Mouse (Mus musculus) liver, postnatal 0 days (tissue): Measurements from ENCODE around the gene Lctl. TPM values are rescaled to one million over a fixed set of nuclear protein-coding genes. Genes with fewer than 3 reads are reported as not detected.

Source experiments
- ATAC-seq: fragments of 200-750 bp; cut with Nextera tagmentation; 2 replicates; pipeline ENCODE4 v1.8.0; 2017; ENCODE audit warnings: mild to moderate bottlenecking, moderate library complexity
- DNase-seq: peaks from one replicate; pipeline ENCODE4 v3.0.0-alpha.2; 2016
- H3K27ac ChIP-seq: fragments of 300-500 bp; sonication (generic); 2 replicates; pipeline ENCODE4 v1.5.1; 2014; ENCODE audit warnings: antibody characterized with exemption, moderate library complexity, mild to moderate bottlenecking, low read depth
- H3K27me3 ChIP-seq: fragments of 300-500 bp; sonication (generic); 2 replicates; pipeline ENCODE4 v1.6.1; 2014; ENCODE audit warnings: low read length, control low read depth, mixed read lengths; ENCODE audit not compliant: insufficient read depth
- H3K36me3 ChIP-seq: fragments of 300-500 bp; sonication (generic); replicated peaks from 2 replicates; pipeline ENCODE4 v1.6.1; 2014; ENCODE audit warnings: mild to moderate bottlenecking, control low read depth, low read length, moderate library complexity, mixed read lengths; ENCODE audit not compliant: insufficient read depth
- H3K4me1 ChIP-seq: fragments of 300-500 bp; sonication (generic); 2 replicates; pipeline ENCODE4 v1.6.1; 2014; ENCODE audit warnings: antibody characterized with exemption, mild to moderate bottlenecking, control low read depth; ENCODE audit not compliant: insufficient read depth
- H3K4me2 ChIP-seq: fragments of 300-500 bp; sonication (generic); 2 replicates; pipeline ENCODE4 v1.6.1; 2014; ENCODE audit warnings: low read depth, mild to moderate bottlenecking, low read length, moderate library complexity, mixed read lengths
- H3K4me3 ChIP-seq: fragments of 300-500 bp; sonication (generic); 2 replicates; pipeline ENCODE4 v1.5.1; 2014; ENCODE audit warnings: low read depth, low read length
- H3K9ac ChIP-seq: fragments of 300-500 bp; sonication (generic); replicated peaks from 2 replicates; pipeline ENCODE4 v1.6.1; 2014; ENCODE audit warnings: mild to moderate bottlenecking, moderate library complexity
- H3K9me3 ChIP-seq: fragments of 300-500 bp; sonication (generic); 2 replicates; pipeline ENCODE4 v1.6.1; 2016; ENCODE audit warnings: mild to moderate bottlenecking, control low read depth, low read length, mixed read lengths
- CTCF ChIP-seq: sonication (generic); IDR thresholded peaks from 2 replicates; pipeline ENCODE4 v1.5.1; 2016; ENCODE audit warnings: antibody characterized with exemption, low read depth
- EP300 ChIP-seq: IDR thresholded peaks from 2 replicates; pipeline ENCODE4 v1.6.1; 2016; ENCODE audit warnings: antibody characterized with exemption, low read depth, mild to moderate bottlenecking
- WGBS: fragments of 180-500 bp; shearing (Covaris S2); extraction: QIAGEN DNeasy Blood & Tissue Kit; methylation state at CpG from one replicate; pipeline ENCODE4 v1.1.7; 2014; ENCODE audit not compliant: insufficient replicate concordance; 5-methylcytosine and 5-hydroxymethylcytosine counted together
- polyA plus RNA-seq: library from polyadenylated mRNA; unstranded; fragments of >200 nt; fragmentation: Nextera tagmentation; extraction: Ambion mirVana; gene quantifications from 2 replicates; pipeline ENCODE4 v1.2.1, GENCODE M21; 2015

Lctl gene
- polyA plus RNA-seq: not detected in 2 replicates

DNA sequence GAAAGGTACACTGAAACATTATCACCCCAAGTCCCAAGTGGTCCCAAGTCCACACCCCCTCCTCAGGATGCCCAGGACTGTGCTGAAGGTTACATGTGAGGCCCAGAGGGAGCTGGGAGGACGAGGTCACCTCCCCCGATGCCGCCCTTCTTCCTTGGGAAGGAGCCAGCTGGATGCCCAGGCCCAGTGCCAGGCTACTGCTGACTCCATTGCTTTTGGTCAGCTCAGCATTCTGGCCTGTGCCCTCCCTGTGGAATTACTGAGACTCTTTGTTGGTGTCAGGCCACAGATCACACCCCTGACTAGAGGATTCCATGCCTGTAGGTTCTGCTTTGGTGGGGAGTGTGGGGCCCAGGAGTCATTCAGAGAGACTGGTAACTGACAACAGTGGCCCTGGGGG lies at the start of gene Lctl:
Lctl (plus strand) TSS at position 272 of the 400 bp plus-strand sequence.
- no peak for DNase-seq
- no peaks in the 10 kb centered on the region for H3K27me3 ChIP-seq

DNA sequence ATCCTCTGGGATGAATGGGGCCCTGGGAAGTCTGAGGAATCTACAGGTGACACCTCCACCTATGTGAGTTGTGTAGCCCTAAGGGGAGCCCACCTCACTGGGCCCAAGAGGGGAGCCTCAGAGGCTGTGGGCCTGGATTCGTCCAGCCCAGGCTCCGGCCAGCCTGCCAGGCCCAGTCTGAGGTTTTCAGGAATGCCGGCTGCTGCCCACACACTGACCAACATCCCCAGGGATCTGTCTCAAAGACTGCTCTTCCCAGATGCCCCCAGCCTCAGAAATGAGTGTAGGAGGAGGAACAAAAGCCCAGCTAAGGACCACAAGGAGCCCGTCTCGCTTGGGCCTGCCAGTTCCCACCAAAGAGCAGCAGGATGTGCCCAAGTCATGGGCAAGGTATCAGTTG lies 49.2 kb upstream of the Lctl start:
- Histone ChIP-seq H3K27ac (no peak overlapping the region; the same call in 1 of the 2 replicates), H3K36me3 (no peaks in the 10 kb centered on the region), H3K9me3 (no peaks in the 10 kb centered on the region), H3K4me3 (no peak overlapping the region), H3K4me1 (peaks cover 35% of the 10 kb centered on the region), H3K4me2 (no peak overlapping the region), H3K9ac (no peak overlapping the region), H3K27me3 (no peaks in the 10 kb centered on the region)
- no peak for ATAC-seq
- 88% methylated on average over 5 of the region's 5 CpGs for whole genome bisulfite sequencing
- no peak for DNase-seq
- no peak for TF ChIP-seq EP300
- no peak for TF ChIP-seq CTCF

More for the DNA sequence above, at the start of gene Lctl:
- no peaks in the 10 kb centered on the region for H3K4me1 ChIP-seq
- H3K4me3 ChIP-seq: no peak within 1 kb of the TSS
- H3K36me3 ChIP-seq: no peaks in the 10 kb centered on the region
- ATAC-seq: no peak
- 77% methylated on average over 3 of the region's 3 CpGs for WGBS
- TF ChIP-seq EP300: no peak
- TF ChIP-seq CTCF: no peak
- H3K9me3 ChIP-seq: no peaks in the 10 kb centered on the region
- H3K27ac ChIP-seq: no peak within 1 kb of the TSS
- H3K9ac ChIP-seq: no peak within 1 kb of the TSS
- H3K4me2 ChIP-seq: no peak within 1 kb of the TSS

DNA sequence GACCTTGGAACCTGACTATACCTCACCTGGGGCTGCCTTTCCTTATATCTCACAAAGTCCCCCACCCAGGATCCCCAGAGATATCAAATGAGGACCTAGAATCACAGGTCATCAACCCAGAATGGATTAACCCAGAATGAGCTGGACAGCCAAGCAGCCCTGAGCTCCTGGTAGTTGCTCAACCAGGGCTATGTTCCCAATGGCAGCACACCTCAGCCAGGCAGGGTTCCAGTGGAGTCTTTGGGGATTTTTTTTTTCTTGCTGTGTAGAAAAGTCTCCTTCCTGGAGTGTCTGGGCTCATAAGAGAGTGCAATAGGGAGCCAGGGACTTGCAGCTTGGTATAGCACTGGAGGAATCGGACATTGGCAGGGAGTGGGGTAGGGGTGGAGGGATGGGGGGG lies 48.4 kb upstream of the Lctl start:
- H3K27me3 ChIP-seq: no peaks in the 10 kb centered on the region
- DNase-seq: no peak
- H3K4me1 ChIP-seq: peaks cover 35% of the 10 kb centered on the region
- no peak for TF ChIP-seq EP300
- no CpG with 5 or more reads among the region's 1 CpGs for WGBS
- H3K9ac ChIP-seq: no peak overlapping the region
- no peak overlapping the region for H3K4me2 ChIP-seq
- H3K27ac ChIP-seq: peak overlapping the region; percentile 55; the same call in 1 of the 2 replicates
- H3K9me3 ChIP-seq: no peaks in the 10 kb centered on the region
- ATAC-seq: no peak
- H3K36me3 ChIP-seq: no peaks in the 10 kb centered on the region
- H3K4me3 ChIP-seq: no peak overlapping the region

DNA sequence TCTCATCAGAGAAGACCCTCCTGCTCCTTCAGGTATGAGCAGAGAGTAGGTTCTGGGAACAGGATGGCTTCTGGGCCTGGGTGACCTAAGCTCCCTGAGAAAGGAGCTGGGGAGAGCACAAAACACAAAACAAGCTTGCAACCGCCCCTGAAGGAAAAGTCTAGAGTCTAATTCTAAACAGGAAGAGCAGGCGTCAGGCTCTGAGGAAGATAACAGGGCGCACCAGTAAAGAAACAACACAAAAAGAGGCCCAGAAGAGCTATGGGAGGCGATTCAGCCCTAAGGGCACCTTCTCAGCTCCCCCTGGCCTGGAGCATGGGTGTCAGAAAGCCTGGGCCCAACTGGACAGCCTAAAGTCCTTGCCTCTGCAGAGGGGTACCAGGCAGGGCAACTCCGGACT lies 47.8 kb upstream of the Lctl start:
- Histone ChIP-seq H3K4me2 (no peak overlapping the region), H3K27me3 (no peaks in the 10 kb centered on the region), H3K9ac (no peak overlapping the region; the same call in 1 of the 2 replicates), H3K4me1 (peaks cover 35% of the 10 kb centered on the region), H3K36me3 (no peaks in the 10 kb centered on the region), H3K9me3 (no peaks in the 10 kb centered on the region), H3K4me3 (no peak overlapping the region), H3K27ac (peak overlapping the region; percentile 72)
- ATAC-seq: no peak
- no peak for TF ChIP-seq CTCF
- no peak for TF ChIP-seq EP300
- 53% methylated on average over 5 of the region's 5 CpGs for WGBS
- DNase-seq: no peak

DNA sequence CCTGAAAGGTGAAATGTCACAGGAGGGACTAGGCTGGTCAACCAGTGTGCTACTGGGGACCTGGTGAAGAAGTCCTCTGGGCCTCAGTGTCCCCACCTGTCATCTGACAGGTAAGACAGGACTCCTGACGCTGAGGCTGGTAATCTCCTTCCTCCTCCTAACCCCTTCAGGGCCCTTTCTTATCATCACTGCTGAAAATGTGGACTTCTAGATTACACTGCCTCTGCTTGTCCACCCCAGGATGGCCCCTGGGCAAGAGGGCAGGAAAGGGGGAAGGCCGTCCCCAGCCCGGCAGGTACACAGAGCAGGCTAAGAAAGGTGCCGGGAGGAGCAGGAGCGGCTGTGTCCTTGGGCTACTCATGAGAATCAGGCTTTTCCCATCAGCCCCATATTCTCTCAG lies 46.3 kb upstream of the Lctl start:
- Histone ChIP-seq H3K4me2 (peak overlapping the region; percentile 24; the same call in 1 of the 2 replicates), H3K4me3 (no peak overlapping the region), H3K9ac (no peak overlapping the region), H3K36me3 (no peaks in the 10 kb centered on the region), H3K9me3 (no peaks in the 10 kb centered on the region), H3K4me1 (peaks cover 34% of the 10 kb centered on the region), H3K27ac (no peak overlapping the region), H3K27me3 (no peaks in the 10 kb centered on the region)
- no peak for DNase-seq
- 60% methylated on average over 5 of the region's 5 CpGs for WGBS
- TF ChIP-seq EP300 (peak; percentile 73), CTCF (no peak)
- ATAC-seq: peak; percentile 52; the same call in 1 of the 2 replicates

DNA sequence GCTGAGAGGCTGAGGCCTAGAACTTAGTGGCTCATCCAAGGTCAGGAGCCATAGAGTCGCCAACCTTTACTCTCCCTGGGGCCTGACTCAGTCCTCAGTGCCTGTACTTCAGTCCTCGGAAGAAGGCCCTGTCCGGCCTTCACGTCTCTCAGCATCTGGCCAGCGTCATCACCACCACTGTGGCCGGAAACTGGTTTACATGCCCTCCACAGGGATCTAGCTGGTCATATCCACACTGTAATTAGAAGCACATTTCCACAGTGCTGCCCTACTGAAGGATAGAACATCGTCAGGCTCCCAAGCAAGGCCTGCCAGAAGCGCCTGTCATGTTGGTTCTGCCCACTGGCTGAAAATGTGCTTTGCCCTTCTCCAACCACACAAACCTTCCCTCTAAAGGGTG lies 42.1 kb upstream of the Lctl start:
- no peak overlapping the region for H3K4me2 ChIP-seq
- H3K27ac ChIP-seq: no peak overlapping the region

DNA sequence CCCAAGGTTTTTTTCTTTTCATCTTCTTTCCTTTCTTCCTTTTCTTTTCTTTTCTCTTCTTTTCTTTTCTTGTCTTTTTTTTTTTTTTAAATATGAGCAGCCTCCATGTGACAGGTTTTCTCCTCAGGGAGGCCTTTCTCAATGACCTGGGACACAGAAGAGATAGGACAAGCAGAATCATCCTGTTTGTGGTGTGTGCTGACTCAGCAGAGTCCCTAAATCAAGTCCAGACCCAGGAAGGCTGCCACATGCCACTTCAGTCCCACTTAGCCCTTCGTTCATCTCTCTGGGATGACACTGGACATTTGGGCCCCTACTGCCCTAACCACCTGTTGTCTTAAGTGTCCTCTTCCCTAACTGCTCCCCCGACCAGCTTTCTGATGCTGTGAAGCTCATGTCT lies 40.5 kb upstream of the Lctl start:
- H3K4me2 ChIP-seq: no peak overlapping the region
- no peaks in the 10 kb centered on the region for H3K9me3 ChIP-seq
- no peak for DNase-seq
- 0 out of 2 replicates have a peak overlapping the region, but pooled peaks have one; percentile 5 for H3K27ac ChIP-seq
- H3K4me1 ChIP-seq: peaks cover 21% of the 10 kb centered on the region
- H3K27me3 ChIP-seq: no peaks in the 10 kb centered on the region
- TF ChIP-seq EP300 (no peak), CTCF (no peak)
- no peak for ATAC-seq
- WGBS: 69% methylated on average over 2 of the region's 2 CpGs
- H3K4me3 ChIP-seq: no peak overlapping the region
- H3K9ac ChIP-seq: no peak overlapping the region
- H3K36me3 ChIP-seq: no peaks in the 10 kb centered on the region

More for the DNA sequence above, 42.1 kb upstream of the Lctl start:
- WGBS: 84% methylated on average over 8 of the region's 8 CpGs
- TF ChIP-seq CTCF (no peak), EP300 (no peak)
- H3K9ac ChIP-seq: no peak overlapping the region
- H3K36me3 ChIP-seq: no peaks in the 10 kb centered on the region
- DNase-seq (no peak), ATAC-seq (no peak)
- no peak overlapping the region for H3K4me3 ChIP-seq
- H3K4me1 ChIP-seq: peaks cover 24% of the 10 kb centered on the region
- no peaks in the 10 kb centered on the region for H3K27me3 ChIP-seq
- H3K9me3 ChIP-seq: no peaks in the 10 kb centered on the region
